Mouse (Mus musculus) small intestine, adult 10 weeks (tissue): Measurements from ENCODE around the gene St8sia2. TPM values are rescaled to one million over a fixed set of nuclear protein-coding genes. Genes with fewer than 3 reads are reported as not detected.

Source experiments
- polyA plus RNA-seq: library from polyadenylated mRNA; stranded (reverse); fragments of 350-450 nt; fragmentation: Illumina TruSeq; extraction: RNeasy Lipid Tissue Mini Kit (QIAGEN cat#74804); gene quantifications from one replicate; pipeline ENCODE4 v1.2.3, GENCODE M21; 2014; ENCODE audit warnings: low replicate concordance

The St8sia2 gene
- 0.22 TPM for polyA plus RNA-seq

GRCm38 (mm10) chr7:74013601-74014175 lies at the start of gene St8sia2:
Gene St8sia2 (minus strand): TSS chr7:74013690.

